Mouse (Mus musculus): ENCODE results near the gene Sphk1.

DNA sequence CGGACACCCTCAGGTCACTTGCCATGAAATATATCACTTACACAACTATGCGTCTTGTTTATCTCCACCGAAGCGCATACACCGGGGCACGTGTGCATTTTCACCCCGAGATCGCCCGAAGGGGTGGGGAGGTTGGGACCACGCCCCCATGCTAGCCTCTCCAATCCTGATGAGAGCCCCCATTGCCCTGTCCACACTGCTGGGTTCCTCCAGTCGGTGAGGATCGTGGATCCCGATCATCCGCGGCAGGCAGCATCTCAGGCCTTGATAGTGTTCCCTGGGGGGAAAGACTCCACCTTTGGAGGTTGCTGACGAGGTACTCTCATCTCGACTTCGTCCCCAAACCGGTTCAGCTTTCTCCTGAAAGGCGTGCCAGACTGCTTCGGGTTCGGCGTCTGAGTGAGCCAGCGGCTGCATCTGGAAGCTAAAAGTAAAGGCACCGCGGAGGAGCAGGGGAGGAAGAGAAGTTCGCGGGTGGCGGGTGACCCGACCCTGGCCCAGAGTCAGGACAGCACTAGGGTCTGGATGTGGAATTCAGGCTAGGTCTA is 1.6 kb downstream of the Sphk1 start:
- TF ChIP-seq POLR2A (IDR thresholded peaks at IDR 0.05; ENCODE audit: control insufficient read depth, extremely low read depth, insufficient read depth, low read length, poor library complexity) (no peak), CTCF (IDR thresholded peaks at IDR 0.05; ENCODE audit: borderline replicate concordance, control insufficient read depth, extremely low read depth, insufficient read depth, low read length, poor library complexity) (no peak)

Data from thymus, adult 2 months (tissue).